Mouse (Mus musculus) liver, embryonic 15.5 days (tissue): ENCODE measurements around the gene Ddx27. TPM values are rescaled to one million over a fixed set of nuclear protein-coding genes. Genes with fewer than 3 reads are reported as not detected.
"Not testable (repeated sequence)": the region's sequence is repeated elsewhere in the genome, so short reads cannot be mapped to it uniquely, and the experiment has no call there.

Source experiments
- ATAC-seq: fragments of 200-750 bp; cut with Nextera tagmentation; 2 replicates; pipeline ENCODE4 v1.8.0; 2017; ENCODE audit warnings: moderate number of reproducible peaks, mild to moderate bottlenecking, moderate library complexity; ENCODE audit not compliant: insufficient read depth
- H3K27ac ChIP-seq: fragments of 300-500 bp; sonication (generic); replicated peaks from 2 replicates; pipeline ENCODE4 v1.5.1; 2015; ENCODE audit warnings: mild to moderate bottlenecking, inconsistent platforms
- H3K27me3 ChIP-seq: fragments of 300-500 bp; sonication (generic); 2 replicates; pipeline ENCODE4 v1.6.1; 2015; ENCODE audit warnings: mild to moderate bottlenecking, inconsistent platforms
- H3K36me3 ChIP-seq: fragments of 300-500 bp; sonication (generic); replicated peaks from 2 replicates; pipeline ENCODE4 v1.6.1; 2015; ENCODE audit warnings: moderate library complexity, mild to moderate bottlenecking, inconsistent platforms
- H3K4me1 ChIP-seq: fragments of 300-500 bp; sonication (generic); replicated peaks from 2 replicates; pipeline ENCODE4 v1.6.1; 2015; ENCODE audit warnings: inconsistent platforms
- H3K4me2 ChIP-seq: fragments of 300-500 bp; sonication (generic); 2 replicates; pipeline ENCODE4 v1.6.1; 2015; ENCODE audit warnings: moderate library complexity, mild to moderate bottlenecking, inconsistent platforms
- H3K4me3 ChIP-seq: fragments of 300-500 bp; sonication (generic); replicated peaks from 2 replicates; pipeline ENCODE4 v1.5.1; 2015; ENCODE audit warnings: mild to moderate bottlenecking, inconsistent platforms
- H3K9ac ChIP-seq: fragments of 300-500 bp; sonication (generic); 2 replicates; pipeline ENCODE4 v1.6.1; 2015; ENCODE audit warnings: moderate library complexity, mild to moderate bottlenecking, inconsistent platforms
- H3K9me3 ChIP-seq: fragments of 300-500 bp; sonication (generic); replicated peaks from 2 replicates; pipeline ENCODE4 v1.6.1; 2016; ENCODE audit warnings: inconsistent platforms
- WGBS: fragments of 180-500 bp; shearing (Covaris S2); methylation state at CpG from one replicate; pipeline ENCODE4 v1.1.7; 2015; ENCODE audit warnings: mixed read lengths; ENCODE audit not compliant: insufficient replicate concordance; 5-methylcytosine and 5-hydroxymethylcytosine counted together
- polyA plus RNA-seq: library from polyadenylated mRNA; unstranded; fragments of >200 nt; fragmentation: Nextera tagmentation; extraction: Ambion mirVana; gene quantifications from 2 replicates; pipeline ENCODE4 v1.2.1, GENCODE M21; 2015

Gene Ddx27
- polyA plus RNA-seq, 1 experiment from 2014 or later, result 35.7 TPM

- no peaks in the 10 kb centered on the region for H3K36me3 ChIP-seq
- H3K27ac ChIP-seq, result peak within 1 kb of the TSS; percentile 94
- H3K4me3 ChIP-seq, result peak within 1 kb of the TSS; percentile 89
- peak within 1 kb of the TSS; percentile 88 for H3K4me2 ChIP-seq
- H3K9me3 ChIP-seq, result no peaks in the 10 kb centered on the region
- peak; percentile 98 for ATAC-seq
- peaks cover 49% of the 10 kb centered on the region for H3K4me1 ChIP-seq
- under 1% methylated on average over 86 of the region's 88 CpGs for WGBS
- peaks cover under 1% of the 10 kb centered on the region; the same call in 1 of the 2 replicates for H3K27me3 ChIP-seq
- H3K9ac ChIP-seq, result peak within 1 kb of the TSS; percentile 97
These were observed 19.0 kb upstream of the Ddx27 start, which contains the start of gene Stau1 for GRCm38 (mm10) chr2:166995796-166996532. TSS of gene Stau1 (minus strand) at chr2:166996299.

GRCm38 (mm10) chr2:166996533-166996894, 18.5 kb upstream of the Ddx27 start:
- 33% methylated on average over 8 of the region's 8 CpGs for WGBS
- H3K36me3 ChIP-seq, result no peaks in the 10 kb centered on the region
- peak overlapping the region; percentile 94 for H3K27ac ChIP-seq
- H3K27me3 ChIP-seq, result peaks cover 6% of the 10 kb centered on the region; the same call in 1 of the 2 replicates
- peak; percentile 23 for ATAC-seq
- peak overlapping the region; percentile 89 for H3K4me3 ChIP-seq
- H3K9me3 ChIP-seq, result no peaks in the 10 kb centered on the region
- peak overlapping the region; percentile 88 for H3K4me2 ChIP-seq
- H3K4me1 ChIP-seq, result peaks cover 44% of the 10 kb centered on the region
- peak overlapping the region; percentile 97 for H3K9ac ChIP-seq

- no peak overlapping the region for H3K27ac ChIP-seq
- no peak overlapping the region for H3K4me2 ChIP-seq
- H3K27me3 ChIP-seq, result peaks cover 11% of the 10 kb centered on the region; the same call in 1 of the 2 replicates
- no peak overlapping the region for H3K9ac ChIP-seq
- no peak overlapping the region for H3K4me3 ChIP-seq
- 67% methylated on average over 9 of the region's 9 CpGs for WGBS
- no peaks in the 10 kb centered on the region for H3K9me3 ChIP-seq
- ATAC-seq, result no peak
- H3K4me1 ChIP-seq, result peaks cover 18% of the 10 kb centered on the region
- no peaks in the 10 kb centered on the region for H3K36me3 ChIP-seq
These were observed 13.5 kb upstream of the Ddx27 start for GRCm38 (mm10) chr2:167001486-167001885.

- no peak overlapping the region for H3K4me2 ChIP-seq
- peaks cover 31% of the 10 kb centered on the region for H3K4me1 ChIP-seq
- H3K4me3 ChIP-seq, result no peak overlapping the region
- WGBS, result 43% methylated on average over 8 of the region's 8 CpGs
- H3K27me3 ChIP-seq, result peaks cover 22% of the 10 kb centered on the region; the same call in 1 of the 2 replicates
- H3K27ac ChIP-seq, result no peak overlapping the region
- H3K9ac ChIP-seq, result no peak overlapping the region
- no peaks in the 10 kb centered on the region for H3K9me3 ChIP-seq
- ATAC-seq, result no peak
- H3K36me3 ChIP-seq, result no peaks in the 10 kb centered on the region
These were observed 10.7 kb upstream of the Ddx27 start for GRCm38 (mm10) chr2:167004099-167004854.

GRCm38 (mm10) chr2:167006355-167006754, 8.6 kb upstream of the Ddx27 start:
- WGBS, result 78% methylated on average over 2 of the region's 2 CpGs
- H3K9me3 ChIP-seq, result no peaks in the 10 kb centered on the region
- no peak overlapping the region for H3K9ac ChIP-seq
- no peak overlapping the region for H3K4me2 ChIP-seq
- H3K36me3 ChIP-seq, result no peaks in the 10 kb centered on the region
- H3K4me3 ChIP-seq, result no peak overlapping the region
- H3K27me3 ChIP-seq, result peaks cover 17% of the 10 kb centered on the region; the same call in 1 of the 2 replicates
- H3K4me1 ChIP-seq, result peaks cover 38% of the 10 kb centered on the region
- no peak overlapping the region for H3K27ac ChIP-seq
- ATAC-seq, result no peak

- Histone ChIP-seq H3K4me2 (no peak overlapping the region; the same call in 1 of the 2 replicates), H3K27me3 (peaks cover 15% of the 10 kb centered on the region; the same call in 1 of the 2 replicates), H3K9ac (no peak overlapping the region), H3K4me1 (peaks cover 38% of the 10 kb centered on the region), H3K27ac (no peak overlapping the region), H3K4me3 (no peak overlapping the region), H3K9me3 (no peaks in the 10 kb centered on the region), H3K36me3 (no peaks in the 10 kb centered on the region)
- 56% methylated on average over 13 of the region's 13 CpGs for WGBS
- ATAC-seq, result no peak
These were observed 7.9 kb upstream of the Ddx27 start for GRCm38 (mm10) chr2:167007001-167007491.

GRCm38 (mm10) chr2:167007565-167007964, 7.4 kb upstream of the Ddx27 start:
- H3K36me3 ChIP-seq, ATAC-seq, H3K4me3 ChIP-seq, H3K9ac ChIP-seq, H3K27ac ChIP-seq, H3K4me2 ChIP-seq, H3K9me3 ChIP-seq: not testable (repeated sequence)
- Histone ChIP-seq H3K4me1 (peaks cover 38% of the 10 kb centered on the region), H3K27me3 (peaks cover 15% of the 10 kb centered on the region; the same call in 1 of the 2 replicates)
- 52% methylated on average over 4 of the region's 4 CpGs for WGBS

- 43% methylated on average over 4 of the region's 4 CpGs for WGBS
- Histone ChIP-seq H3K9me3 (no peaks in the 10 kb centered on the region), H3K27me3 (peaks cover 15% of the 10 kb centered on the region; the same call in 1 of the 2 replicates), H3K4me1 (peaks cover 34% of the 10 kb centered on the region), H3K4me3 (no peak overlapping the region), H3K4me2 (no peak overlapping the region), H3K9ac (no peak overlapping the region), H3K36me3 (no peaks in the 10 kb centered on the region), H3K27ac (no peak overlapping the region)
- ATAC-seq, result no peak
These were observed 5.5 kb upstream of the Ddx27 start for GRCm38 (mm10) chr2:167009483-167009882.

GRCm38 (mm10) chr2:167010546-167010945, 4.4 kb upstream of the Ddx27 start:
- no peak overlapping the region for H3K4me3 ChIP-seq
- WGBS, result 85% methylated on average over 3 of the region's 3 CpGs
- no peaks in the 10 kb centered on the region for H3K36me3 ChIP-seq
- no peak overlapping the region for H3K9ac ChIP-seq
- no peak overlapping the region for H3K4me2 ChIP-seq
- peaks cover 15% of the 10 kb centered on the region; the same call in 1 of the 2 replicates for H3K27me3 ChIP-seq
- peaks cover 34% of the 10 kb centered on the region for H3K4me1 ChIP-seq
- H3K9me3 ChIP-seq, result no peaks in the 10 kb centered on the region
- ATAC-seq, result no peak
- H3K27ac ChIP-seq, result no peak overlapping the region

GRCm38 (mm10) chr2:167015382-167015718, 357 bp downstream of the Ddx27 start:
- Histone ChIP-seq H3K4me3 (peak overlapping the region; percentile 79), H3K4me2 (peak overlapping the region; percentile 88), H3K27ac (peak overlapping the region; percentile 89), H3K36me3 (peaks cover 35% of the 10 kb centered on the region), H3K27me3 (no peaks in the 10 kb centered on the region), H3K9me3 (no peaks in the 10 kb centered on the region), H3K9ac (peak overlapping the region; percentile 77), H3K4me1 (peaks cover 27% of the 10 kb centered on the region)
- 0% methylated on average over 21 of the region's 21 CpGs for WGBS
- peak; percentile 68 for ATAC-seq

GRCm38 (mm10) chr2:167019396-167019795, 4.4 kb downstream of the Ddx27 start:
- peaks cover 73% of the 10 kb centered on the region for H3K36me3 ChIP-seq

More at GRCm38 (mm10) chr2:167019396-167019795, 4.4 kb downstream of the Ddx27 start:
- Histone ChIP-seq H3K9me3 (no peaks in the 10 kb centered on the region), H3K27me3 (no peaks in the 10 kb centered on the region), H3K9ac (no peak overlapping the region), H3K4me2 (no peak overlapping the region), H3K4me3 (no peak overlapping the region), H3K27ac (no peak overlapping the region), H3K4me1 (peaks cover 27% of the 10 kb centered on the region)
- ATAC-seq, result no peak
- 88% methylated on average over 10 of the region's 10 CpGs for WGBS
